Mouse (Mus musculus): ENCODE results near the gene Sel1l.
"Not testable (repeated sequence)": the region's sequence is repeated elsewhere in the genome, so short reads cannot be mapped to it uniquely, and the experiment has no call there.

Sel1l gene

DNA sequence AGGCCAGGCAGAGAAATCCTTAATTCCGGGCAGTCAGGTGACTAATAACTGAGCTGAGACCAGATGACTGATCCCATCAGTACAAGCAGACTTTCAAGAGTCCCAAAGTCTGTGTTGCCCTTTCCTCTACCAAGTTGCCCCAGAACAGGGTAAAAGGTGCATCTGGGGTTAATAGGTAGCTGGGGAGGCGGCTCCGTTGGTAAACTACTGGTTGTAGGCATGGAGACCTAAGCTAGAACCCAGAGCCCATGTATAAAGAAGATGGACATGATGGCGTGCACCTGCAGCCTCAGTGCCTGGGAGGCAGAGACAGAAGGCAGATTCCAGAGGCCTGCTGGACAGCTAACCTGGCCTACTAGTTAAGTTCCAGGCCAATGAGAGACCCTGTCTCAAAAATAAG lies 30.2 kb downstream of the Sel1l start:
- no peak for DNase-seq (ENCODE audit: low spot score in 2 of 2)

DNA sequence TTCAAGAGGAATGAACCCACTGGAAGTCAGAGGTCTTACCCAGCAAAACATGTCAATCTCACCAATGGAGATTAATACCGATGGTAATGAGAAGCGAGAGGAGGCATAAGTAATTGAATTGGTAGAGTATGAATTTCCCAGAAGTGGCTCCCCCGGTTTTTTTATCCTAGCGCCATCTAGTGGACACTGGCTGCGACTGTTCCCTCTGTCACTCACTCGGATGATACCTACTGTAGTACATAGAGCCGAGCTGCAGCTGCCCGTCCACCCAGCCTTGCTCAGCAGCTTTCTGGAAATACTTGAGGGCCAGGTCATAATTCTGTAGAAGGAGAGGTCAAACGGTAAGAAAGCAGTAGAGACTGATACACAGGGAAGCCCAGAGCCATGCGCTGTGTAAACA lies 33.0 kb downstream of the Sel1l start:
- DNase-seq (ENCODE audit: low spot score in 2 of 2): peak; percentile 9 to 64

DNA sequence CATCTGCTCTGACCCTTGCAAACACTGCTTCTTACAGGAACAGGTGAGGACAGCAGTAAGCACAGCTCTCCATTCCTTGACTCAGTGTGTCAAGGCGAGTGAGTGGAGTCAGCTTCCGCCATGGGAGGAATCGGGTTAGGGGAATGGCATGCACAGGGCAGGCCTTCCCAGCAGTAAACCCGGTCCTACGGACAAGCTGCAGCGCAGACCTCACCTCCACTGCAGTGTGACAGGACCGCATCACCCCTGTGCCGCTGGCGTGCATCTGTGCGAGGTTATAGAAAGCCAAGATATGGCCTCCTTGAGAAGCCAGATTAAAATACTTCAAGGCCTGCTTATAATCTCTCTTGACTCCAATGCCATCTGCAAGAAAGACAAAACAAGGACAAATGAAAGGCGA lies 33.4 kb downstream of the Sel1l start:
- DNase-seq (ENCODE audit: low spot score in 2 of 2): no peak

DNA sequence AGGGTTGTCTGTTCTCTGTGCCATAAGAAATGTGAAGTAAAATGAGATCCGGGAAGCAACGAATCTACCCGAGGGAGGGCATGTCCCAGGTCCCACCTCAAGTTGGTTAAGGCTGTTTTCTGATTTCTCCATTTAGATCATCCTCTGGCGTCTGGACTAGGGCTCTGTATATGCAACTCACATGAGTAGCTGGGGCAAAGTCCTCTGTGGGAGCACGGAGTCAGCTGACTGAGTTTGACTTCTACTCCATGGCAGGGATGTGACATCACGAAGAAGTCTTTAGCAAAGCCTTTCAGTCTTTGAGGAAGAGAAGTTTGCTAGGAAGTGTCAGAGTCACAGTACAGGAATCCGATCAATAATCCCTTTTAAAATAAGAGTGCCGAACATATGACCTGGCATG lies 40.0 kb downstream of the Sel1l start:
- no peak for DNase-seq (ENCODE audit: low spot score in 2 of 2)

DNA sequence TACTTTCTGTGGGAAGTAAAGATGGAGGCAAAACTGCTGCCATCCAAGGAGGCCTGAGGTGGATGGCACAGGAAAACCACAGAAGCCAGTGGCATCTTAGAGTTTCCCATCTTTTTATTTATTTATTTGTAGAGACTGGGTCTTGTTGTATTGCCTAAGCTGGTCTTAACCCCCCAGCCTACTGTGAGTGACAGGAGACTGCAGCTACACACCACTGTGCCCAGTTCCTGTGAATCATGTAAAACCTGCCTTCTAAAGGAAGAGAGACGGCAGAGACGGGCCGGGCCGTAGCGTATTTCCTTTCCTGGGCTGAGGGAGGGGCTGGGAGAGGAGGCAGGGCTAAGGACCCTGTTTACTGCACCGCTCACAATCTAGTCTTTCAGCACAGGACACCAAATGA lies 41.2 kb downstream of the Sel1l start:
- DNase-seq (ENCODE audit: low spot score in 2 of 2): no peak

DNA sequence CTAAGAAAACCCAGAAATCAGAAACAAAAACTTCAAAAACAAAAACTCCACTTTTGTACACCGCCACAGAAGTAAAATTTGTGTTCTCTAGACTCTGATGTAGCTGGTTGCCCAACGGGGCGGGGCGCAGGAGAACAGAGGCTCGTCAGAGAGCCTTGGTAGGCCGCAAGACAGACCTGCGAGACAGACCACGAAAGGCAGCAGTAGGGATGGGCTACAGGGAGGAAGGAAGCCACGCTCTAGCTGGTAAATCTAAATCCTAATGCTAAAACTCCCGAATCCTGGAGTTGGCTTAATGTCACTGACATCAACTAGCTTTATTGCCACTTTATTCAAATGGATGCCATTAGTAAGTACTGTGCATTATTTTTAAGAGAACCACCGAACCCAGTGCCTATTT lies 41.9 kb downstream of the Sel1l start:
- no peak for DNase-seq (ENCODE audit: low spot score in 2 of 2)

DNA sequence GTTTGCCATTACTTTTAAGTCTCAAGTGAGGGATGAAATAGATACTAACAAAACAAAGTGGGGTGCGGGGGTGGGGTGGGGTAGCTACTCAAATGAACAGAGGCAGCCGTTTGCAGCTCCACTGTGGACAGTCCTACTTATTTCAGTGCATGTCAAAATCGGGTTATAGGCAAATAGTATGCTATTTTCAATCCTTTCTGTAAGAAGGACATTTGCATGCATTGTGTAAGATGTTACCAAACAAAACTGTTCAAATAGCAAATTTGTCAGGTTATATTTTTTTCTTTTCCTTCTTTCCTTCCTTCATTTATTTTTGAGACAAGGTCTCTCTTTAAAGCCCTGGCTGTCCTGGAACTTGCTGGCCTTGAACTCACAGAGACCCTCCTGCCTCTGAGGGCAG lies 44.7 kb downstream of the Sel1l start:
- no peak for DNase-seq (ENCODE audit: low spot score in 2 of 2)

DNA sequence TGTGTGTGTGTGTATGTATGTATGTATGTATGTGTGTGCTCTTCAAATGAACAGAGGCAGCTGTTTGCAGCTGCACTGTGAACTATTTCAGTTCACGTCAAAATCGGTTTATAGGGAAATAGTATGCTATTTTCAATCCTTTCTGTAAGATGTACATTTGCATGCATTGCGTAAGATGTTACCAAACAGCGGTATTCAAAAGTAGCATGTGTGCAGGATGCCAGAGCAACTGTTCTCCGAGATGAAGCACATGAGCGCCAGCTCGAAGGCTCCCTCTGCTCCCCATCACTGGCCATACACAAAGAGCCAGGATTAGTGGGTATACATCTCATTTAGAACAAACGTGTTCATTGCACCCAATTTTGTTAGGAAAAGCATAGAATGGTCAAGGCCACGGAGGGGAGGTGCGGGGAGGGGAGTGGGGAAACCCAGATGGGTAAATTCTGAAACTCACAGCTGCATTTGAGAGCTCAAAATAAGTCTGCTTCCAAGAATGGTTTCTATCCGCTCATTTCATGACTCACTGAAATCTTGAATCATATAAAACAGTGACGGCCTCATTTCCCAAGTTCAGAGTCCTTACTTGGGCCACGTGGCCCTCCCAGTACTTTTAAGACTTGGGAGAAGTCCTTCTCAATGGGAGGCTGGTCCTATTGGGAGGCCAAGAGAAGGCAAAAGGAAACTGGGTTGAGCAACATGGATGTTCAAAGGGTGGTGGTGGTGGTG lies 45.6 kb downstream of the Sel1l start:
- DNase-seq (ENCODE audit: low spot score in 2 of 2): no peak

DNA sequence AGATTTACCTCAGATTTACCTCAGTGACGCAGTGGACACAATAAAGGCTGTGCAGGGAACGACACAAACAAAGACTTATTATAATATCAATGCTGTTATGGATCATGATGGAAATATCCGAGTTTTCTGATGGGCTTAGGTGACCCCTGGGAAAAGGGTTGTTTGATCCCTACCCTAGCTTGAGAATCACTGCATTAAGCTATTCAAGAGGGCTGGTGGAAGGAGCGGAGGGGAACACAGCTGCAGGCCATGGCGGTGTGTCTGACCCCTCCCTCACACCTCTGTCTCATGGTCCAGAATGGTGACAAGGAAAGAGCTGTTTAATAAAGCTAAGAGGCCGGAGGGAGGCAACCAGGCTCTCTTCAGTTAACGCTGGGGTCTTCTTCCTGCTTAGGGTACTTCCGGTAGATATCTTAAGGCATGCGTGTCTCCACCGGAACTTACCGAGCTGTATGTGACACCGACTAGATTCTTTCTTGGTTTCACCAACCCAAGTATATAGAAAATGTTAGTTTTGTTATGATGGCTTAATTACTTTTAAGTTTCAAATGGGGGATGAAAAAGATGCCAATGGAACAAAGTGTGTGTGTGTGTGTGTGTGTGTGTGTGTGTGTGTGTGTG lies 46.3 kb downstream of the Sel1l start:
- DNase-seq (ENCODE audit: low spot score in 2 of 2): no peak

DNA sequence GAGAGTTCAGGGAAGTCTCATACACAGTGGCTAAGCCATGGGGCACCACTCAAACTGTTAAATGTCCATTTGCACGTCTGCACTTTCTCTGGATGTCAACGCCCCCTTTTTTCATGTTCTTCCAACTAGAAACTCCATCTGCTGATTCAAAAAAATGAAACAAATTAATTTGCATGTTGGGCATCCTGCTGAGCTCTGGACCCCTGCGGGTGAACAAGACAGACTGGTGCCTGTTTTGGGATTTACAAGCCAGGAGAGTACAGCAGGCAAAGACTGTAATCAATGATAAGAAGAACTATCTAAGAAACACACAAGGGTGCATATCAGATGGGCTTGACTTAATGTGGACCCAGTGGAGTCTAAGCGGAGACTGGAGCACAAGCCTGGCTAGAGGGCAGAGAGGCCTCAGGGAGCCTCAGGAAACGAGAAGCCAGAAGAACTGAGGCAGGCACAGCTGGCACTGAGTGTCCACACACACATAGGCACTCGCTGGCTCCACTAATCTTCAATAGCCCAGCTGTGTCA lies 48.0 kb downstream of the Sel1l start:
- no peak for DNase-seq (ENCODE audit: low spot score in 2 of 2)

DNA sequence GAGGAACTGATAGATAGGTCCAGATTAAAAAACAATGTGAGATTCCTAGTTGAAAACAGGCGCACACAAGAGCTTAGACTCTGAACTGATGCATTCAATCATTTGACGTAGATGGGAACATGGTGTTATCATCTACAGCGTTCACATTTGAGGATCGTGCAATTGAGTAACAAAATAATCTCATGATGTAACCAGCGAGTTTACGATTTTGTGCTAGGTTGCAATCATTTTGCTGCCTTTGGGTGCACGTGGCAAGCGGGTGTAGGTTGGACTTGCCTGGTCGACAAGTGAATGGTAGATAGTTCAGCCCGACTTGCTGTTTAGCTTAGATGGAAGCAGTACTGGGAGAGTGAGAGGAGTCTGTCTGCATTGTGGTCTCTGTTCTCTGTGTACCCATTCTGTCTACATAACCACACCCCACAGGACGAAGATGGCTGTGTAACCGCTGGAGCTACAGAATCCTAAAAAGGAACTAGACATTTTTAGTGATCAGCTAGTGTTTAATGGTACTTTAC lies 49.1 kb downstream of the Sel1l start:
- DNase-seq (ENCODE audit: low spot score in 2 of 2): no peak

DNA sequence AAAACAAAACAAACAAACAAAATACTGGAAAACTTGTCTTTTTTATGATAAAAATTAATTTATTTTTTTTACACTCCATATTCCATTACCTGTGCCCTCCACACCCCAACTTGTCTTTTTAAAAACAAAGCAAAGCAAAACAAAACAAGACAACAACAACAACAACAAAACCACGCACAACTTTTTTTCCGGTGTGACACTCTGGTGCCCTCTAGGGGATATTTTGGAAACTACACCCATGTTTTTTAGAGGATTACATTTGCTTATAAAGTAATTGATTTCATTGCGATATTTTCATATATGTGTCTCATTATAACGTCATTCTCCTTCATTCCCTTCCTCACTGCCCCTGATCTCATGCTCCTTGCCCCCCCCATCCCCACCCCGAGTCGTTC lies 49.6 kb downstream of the Sel1l start:
- peak in 1 of 2 experiments; percentile 50 for DNase-seq (ENCODE audit: low spot score in 2 of 2)

DNA sequence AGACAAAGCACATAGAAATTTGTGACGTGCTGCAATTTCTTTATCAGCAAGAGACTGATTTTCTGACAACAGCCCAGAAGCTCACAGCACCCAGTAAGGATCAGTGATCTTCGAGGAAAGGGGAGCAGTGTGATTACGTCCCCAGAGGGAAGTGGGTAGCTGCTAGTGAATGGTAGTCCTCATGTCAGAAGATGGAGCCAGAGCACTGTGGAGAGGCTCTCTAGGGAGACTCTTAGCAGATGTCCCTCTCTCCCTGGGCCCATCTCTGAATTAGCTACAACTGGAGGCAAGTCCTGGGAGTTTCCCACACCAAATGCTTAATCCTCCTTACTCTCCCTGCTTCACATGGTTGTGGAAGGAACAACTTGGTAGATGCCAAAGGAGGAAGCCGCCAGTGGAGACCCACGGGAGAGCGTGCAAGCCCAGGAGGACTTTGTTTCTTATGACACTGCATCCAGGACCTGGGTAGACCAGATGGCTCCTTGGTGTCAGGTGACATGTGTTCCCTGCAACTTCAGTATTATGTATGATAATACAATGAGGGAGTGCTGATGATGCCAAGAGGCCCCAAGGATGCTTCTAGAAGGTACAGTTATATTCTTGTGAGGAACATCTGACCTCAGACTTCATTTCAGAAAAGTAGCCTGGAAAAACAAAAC lies 50.1 kb downstream of the Sel1l start:
- peak in 1 of 2 experiments; percentile 25 for DNase-seq (ENCODE audit: low spot score in 2 of 2)

DNA sequence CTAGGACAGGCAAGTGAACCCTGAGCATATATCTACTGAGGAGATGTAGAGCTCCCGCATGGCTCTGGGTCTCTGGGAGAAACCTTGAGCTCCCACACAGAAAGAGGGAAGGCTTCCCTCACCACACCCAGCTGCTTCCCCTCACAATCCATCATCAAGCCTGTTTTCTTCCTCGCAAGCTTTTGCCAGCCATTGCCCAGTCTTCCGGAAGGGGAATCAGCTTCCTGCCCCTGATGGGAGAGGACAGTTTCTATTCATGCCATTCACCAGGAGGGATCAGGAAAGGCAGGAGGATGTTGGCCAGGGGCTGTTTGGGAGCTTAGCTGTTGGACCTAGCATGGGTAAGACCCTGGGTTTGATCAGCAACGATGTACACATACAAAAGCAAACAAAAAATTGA lies 52.2 kb downstream of the Sel1l start:
- no peak for DNase-seq (ENCODE audit: low spot score in 2 of 2)

DNA sequence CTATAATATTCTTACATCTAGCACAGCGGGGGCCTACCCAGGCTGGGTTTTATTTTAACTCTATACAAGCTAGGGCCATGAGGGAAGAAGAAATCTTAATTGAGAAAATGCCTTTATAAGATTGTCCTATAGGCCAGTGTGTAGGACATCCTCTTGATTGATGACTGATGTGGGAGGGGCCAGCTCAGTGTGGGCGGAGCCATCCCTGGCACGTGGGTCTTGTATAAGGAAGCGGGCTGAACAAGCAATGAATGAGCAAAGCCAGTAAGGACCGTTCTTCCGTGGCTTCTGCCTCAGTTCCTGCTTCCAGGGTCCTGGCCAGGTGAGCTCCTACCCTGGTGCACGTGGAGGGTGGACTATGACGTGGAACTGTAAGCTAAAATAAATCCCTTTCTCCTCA lies 55.7 kb downstream of the Sel1l start:
- DNase-seq (ENCODE audit: low spot score in 2 of 2): no peak

DNA sequence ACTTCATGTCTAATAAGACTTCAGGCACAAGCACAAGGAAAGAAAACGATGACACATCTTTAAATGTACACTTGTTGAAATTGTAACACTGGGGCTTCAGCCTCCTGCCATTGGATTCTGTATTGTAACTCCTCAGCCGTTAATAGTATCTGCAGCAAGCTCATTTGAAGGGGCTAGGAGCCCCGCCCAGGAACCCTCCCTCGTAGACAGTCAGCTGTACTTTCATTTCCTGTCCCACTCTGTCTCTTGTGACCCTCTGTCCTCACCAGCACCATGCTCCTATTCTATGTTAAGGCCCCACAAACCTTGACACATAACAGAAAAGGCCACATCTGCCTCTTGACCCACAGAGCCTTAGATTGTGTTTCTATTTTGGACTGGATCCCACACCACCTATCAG lies 57.1 kb downstream of the Sel1l start:
- no peak for DNase-seq (ENCODE audit: low spot score in 2 of 2)

DNA sequence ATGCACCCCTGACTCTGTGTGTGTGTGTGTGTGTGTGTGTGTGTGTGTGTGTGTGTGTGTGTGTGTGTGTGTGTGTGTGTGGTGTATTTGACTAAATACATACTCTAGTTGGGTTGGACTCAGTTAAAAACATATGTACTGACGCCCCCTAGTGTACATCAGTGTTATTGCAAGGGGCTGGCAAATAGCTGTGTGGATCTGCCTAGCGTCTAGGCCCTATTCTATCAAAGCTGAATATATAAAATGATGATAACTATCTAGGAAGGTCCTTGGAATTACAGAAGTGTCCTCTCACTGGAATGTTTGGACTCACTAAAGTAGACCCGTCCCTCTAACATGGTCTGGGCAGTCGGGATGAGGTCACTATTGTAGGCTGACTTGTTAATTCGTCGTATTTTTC lies 59.2 kb downstream of the Sel1l start:
- DNase-seq (ENCODE audit: low spot score in 2 of 2): peak; percentile 45 to 67

DNA sequence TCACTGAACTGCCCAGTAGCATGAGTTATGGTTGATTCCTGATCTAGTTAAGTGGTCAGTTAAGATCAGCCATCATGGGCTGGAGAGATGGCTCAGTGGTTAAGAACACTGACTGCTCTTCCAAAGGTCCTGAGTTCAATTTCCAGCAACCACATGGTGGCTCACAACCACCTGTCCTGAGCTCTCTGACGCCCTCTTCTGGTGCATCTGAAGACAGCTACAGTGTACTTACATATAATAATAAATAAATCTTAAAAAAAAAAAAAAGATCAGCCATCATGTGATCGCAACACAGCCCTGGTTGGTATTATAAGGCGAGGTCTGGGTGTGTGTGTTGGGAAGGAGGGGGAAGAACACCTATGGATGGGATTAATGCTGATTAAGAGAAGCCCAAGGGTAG lies 60.5 kb downstream of the Sel1l start:
- not testable (repeated sequence) for DNase-seq (ENCODE audit: low spot score in 2 of 2)

DNA sequence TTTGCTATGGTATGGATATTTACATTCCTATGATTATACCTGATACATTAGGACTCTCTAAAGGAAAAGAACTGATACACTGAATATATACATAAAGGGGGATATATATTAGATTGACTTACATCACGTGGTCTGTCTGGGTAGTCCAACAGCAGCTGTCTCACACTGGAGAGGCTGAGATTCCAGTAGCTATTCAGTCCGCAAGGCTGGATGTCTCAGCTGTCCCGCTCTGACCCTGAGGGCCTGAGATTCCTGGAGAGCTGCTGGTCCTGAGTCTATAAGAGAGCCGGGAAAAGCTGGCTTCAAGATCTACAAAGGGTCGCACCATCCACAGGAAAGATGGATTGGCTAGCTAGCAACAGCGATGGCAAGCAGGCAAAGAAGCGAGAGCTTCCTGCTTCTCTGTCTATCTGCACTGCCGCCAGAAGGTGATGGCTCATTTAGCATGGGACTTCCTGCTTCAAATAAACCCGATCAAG lies 61.0 kb downstream of the Sel1l start, which contains the start of gene Ston2:
TSS of gene Ston2 (minus strand) at position 429 of the 479 bp plus-strand sequence.
- DNase-seq (ENCODE audit: low spot score in 2 of 2): no peak

DNA sequence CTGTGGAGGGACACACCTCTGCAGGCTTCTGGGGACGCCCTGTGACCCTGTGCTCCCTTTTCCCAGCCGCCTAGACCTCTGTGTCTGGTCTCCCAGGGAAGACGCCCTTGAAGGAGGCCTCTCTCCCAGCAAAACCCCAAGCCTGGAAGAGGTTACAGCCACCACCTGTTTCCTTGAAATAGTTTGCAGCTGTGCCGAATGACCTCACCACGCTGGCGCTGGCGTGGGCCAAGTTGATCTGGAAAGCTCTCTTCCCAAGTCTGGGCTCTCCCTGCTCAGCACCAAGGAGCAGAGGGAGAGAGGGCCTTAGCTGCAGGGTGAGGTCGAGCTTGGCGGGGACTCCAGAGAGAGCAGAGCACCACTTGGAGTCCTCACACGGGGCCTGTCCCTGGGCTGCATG lies 62.6 kb downstream of the Sel1l start:
- DNase-seq (ENCODE audit: low spot score in 2 of 2): no peak

DNA sequence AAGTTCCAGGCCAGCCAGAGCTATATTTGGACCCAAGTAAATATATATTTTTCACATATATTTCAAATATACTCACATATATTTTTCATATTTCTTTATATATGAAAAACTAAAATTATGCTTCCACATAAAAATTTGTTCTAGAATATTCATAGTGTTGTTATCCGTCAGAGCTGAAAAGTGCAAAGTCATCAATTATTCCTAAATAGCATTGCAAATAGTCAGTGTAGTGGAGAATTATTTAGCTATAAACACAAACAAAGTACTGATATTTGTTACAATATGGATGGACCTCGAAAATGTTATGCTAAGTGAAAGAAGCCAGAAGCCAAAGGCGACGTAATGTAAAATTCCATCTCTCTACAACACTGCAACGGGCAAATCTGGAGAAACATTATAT lies 67.5 kb downstream of the Sel1l start:
- no peak for DNase-seq (ENCODE audit: low spot score in 2 of 2)

DNA sequence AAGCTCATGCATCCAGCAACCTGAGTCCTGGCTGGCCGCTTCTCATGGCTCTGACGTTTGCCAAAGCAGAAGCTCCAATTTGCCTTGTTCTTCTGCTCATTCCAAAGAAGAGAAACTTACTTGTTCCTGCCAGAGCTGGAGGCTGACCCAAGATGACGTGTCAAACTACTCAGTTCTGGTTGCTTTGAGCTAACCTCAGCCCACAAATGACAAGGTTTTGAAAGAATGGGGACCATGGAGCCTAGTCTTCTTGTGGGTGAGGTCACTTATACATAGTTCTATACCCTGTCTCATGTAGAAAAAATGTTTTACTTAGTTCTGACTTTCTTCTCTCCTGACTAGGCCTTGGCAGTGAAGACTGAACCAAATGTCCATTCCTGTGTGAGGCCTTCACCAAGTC lies 68.4 kb downstream of the Sel1l start:
- no peak for DNase-seq (ENCODE audit: low spot score in 2 of 2)

DNA sequence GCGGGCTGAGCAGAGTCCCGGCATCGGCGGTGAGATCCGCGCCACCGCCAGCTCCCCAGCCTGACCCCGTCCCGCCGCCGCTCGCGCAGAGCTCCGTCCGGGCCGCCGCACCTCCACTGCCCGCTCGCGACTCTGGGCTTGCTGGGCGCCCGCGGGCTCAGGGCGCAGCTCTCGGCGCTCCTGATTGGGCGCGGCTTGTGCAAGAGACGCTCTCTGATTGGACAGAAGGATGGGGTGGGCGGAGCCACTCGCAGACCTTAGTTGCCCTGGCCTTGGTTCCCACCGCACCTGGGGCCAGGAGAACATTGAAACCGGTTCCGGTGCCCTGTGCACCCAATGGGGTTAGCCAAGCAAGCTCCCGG lies 70.0 kb downstream of the Sel1l start:
- peak; percentile 76 to 82 for DNase-seq (ENCODE audit: low spot score in 2 of 2)
